Mouse (Mus musculus) retina, postnatal 7 days (tissue): ENCODE results near the gene Atf3.
A peak's percentile ranks its signal among the peaks of the same experiment; 100 is the strongest.

Experiments used
- DNase-seq: peaks from one replicate; pipeline ENCODE4 v3.0.0-alpha.2; 2012; ENCODE audit warnings: low read depth, low spot score

The Atf3 gene

DNA sequence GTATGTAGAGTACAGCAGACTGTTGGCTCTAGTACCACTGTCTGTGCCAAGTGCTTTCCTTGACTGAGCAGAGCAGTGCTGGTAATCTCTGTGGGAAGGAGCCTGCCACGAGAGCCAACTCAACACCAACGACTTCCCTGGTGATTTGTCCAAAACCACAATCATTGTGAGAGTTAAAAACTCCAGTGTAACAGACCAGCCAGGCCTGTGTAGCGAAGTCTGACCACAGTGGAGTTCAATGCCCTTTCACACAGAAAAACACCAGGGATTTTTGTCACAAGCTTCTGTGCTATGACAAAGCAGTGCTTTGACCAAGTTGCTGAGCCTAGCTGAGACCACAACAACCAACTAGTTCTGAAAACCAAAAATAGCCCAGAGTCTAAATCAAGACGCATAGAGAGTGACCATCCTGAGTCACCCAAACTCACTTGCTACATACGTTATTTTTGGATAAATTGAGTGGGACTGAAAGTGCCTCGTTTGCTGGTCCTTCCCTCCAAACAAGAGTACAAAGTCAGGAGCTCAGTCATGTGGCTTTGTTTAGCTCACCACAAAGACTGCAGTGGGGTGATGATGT is 12.6 kb upstream of the Atf3 start:
- DNase-seq: no peak

DNA sequence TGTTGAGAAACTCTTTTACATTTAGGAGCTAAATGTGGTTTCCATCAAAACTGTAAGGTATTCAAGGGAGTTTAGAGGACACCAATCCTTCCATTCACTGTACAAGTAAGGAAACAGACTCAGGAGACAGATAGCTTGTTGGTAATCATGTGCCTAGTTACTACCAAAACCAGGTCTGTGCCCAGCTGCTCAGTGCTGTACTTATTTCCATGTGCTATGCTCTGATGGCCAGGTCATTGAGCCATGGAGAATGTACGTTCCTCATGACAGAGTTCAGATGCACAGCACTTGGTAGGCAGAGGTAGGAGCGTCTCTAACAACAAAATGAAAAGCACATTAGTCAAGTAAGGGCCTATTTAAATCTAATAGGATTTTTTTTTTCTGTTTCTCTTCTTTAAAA is 8.7 kb upstream of the Atf3 start:
- DNase-seq: no peak

DNA sequence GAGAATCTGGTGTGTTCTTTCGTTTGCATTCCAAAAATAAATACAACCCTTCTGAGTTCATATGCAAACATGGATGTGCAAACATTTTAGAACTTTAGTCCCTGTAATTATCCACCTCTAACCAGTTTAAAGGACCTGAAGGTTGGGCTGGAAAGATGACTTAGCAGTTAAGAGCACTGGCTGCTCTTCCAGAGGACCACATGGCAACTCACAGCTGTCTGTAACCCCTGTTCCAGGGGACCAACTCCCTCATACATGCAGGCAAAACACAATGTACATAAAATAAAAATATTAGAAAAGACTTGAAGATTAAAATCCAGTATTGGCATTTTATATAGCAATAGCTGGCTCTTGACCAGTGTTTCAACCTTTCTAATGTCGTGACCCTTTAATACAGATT is 7.9 kb upstream of the Atf3 start:
- no peak for DNase-seq

DNA sequence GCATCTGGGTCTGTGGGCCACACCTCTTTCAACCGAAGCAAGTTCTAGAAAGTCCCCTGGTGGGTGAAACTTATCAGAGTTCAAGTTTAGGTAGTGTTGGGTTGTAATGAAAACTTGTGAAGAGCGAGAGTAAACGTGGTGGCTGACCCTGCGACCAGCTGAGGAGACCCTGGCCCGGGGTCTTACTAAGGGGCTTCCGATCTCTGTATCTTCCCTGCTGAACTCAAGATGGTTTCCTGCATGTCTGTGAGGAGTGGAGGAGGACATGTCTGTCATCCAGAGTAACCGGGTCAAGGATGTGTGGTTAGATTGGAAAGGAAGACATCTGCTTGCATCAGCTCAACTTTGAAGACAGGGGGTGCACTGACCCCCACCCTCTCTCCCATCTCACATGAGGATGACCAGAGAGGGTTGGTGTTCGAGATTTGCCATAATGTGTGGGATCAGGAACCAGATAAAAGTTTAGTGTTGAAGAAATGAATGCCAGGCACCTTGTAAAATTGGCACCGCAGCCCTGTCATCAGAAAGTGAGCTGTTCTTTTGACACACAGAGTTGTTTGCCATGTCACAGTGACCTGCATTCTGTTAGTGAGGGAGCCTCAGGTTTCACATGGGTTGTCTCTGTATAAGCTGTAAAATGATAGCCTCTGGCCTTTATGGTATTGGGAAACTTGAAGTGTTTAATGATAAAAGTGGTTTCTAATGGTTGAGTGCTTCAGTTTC is 7.3 kb upstream of the Atf3 start:
- DNase-seq: no peak

DNA sequence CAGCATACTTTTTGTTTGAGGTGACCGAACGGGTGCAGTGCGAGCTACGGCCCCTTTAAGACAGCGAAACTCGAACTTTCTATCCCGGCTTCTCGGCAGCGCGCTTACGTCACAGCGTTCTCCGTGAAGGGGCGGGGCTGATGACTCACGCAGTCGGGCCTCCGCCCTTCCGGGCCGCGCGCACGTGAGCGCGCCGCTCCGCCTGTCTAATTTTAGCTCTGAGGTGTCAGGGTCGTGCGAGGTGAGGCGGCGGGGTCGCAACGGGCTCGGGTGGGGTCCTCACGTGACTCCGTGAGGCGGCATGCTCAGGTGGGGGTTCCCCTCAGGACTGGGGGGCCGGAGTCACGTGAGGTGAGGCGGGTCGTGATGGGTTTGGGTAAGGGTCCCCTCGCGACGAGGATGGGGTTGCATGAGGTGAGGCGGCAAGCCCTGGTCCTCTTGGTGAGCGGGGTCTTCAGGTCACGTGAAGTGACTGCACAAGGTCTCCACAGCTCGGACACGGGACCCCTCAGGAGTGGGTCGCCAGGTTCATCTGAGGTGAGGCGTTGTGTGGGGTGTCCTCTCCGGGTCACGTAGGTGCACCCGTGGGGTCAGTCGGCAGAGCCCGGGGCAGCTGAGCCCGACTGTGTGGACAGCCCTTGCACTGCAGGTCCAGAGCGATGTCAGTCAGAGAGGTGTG is 6.6 kb upstream of the Atf3 start:
- DNase-seq: peak; percentile 87

DNA sequence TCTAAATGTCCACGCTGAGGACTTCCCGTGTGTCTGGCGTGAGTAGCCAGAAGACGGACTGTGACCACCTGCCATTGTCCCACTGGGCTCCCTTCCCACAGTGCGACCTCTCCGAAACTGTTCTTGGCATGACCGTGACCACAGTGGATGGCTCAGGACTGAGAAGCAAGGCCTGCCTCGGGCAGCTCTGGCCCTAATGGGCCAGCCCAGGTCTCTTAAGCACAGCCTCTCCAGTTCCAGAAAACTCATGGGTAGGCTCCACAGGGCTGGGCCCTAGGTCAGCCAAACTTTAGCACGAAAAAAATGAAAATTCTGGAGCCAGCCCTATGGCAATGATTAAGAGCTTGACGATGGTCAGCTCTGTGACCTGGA is 6.1 kb upstream of the Atf3 start:
- no peak for DNase-seq

DNA sequence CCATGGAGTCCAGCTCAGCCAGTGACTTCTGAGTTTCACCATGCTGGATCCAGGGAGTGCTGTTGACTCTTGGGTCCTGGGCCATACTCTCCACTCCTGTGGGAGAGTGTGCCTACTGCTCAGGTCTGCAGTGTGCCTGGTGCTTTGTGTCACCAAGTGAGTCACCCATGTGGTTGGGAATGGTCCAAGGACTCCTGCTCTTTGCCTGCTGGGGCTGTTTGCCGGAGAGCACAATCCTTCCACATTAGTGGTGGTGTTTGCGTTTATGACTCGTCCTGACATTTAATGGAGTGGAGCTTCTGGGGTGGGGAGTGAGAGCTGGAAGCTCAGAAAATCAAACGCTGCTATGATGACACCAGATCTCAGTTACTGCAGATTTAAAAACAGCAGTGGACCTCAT is 4.2 kb upstream of the Atf3 start:
- DNase-seq: no peak

DNA sequence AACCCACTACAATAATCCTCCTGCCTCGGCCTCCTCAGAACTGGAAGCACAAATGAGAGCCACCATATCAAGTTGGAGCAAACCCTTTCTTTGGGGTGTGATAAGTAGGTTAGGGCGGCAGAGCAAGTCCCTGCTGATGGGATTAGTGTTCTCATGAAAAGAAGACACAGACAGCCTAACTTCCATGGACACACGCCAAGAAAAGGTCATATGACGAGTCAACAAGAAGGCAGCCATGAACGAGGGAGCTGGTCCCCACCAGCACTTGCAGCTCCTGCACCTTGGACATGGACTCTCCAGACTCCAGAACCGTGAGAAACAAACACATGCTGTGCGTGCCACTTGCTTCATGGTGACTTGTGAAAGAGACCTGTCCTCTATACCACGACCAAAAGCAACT is 2.7 kb upstream of the Atf3 start:
- no peak for DNase-seq

DNA sequence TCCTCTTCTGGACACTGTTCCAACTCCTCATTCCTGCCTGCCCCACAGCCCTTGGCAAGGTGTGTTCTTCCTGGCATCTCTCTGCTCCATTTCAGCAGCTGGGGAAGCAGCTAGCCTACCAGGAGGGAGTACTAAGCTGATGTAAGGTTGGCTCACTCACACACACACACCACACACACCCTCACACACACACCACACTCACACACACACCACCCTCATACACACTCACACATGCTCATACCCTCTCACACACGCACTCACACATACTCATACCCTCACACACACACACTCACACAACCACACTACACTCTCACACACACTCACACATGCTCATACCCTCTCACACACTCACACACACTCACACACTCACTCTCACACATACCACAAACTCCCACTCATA is 1.9 kb upstream of the Atf3 start:
- no peak for DNase-seq

DNA sequence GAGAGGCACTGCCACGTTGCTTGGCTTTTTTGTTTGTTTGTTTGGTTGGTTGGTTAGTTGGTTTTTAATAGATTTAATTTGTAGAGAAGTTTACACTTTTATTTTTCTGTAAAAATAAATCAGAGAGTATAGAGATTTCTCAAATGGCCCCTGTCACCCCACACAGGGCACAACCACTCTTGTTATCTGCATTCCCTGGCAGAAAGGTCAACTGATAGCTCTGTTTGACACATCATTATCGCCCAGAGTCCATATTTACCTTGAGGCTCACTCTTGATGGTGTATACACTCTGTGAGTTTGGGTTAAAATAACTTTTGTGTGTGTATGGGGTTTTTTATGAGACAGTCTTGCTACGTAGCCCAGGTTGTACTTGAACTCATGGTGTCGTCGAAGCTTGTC is 744 bp upstream of the Atf3 start:
- no peak for DNase-seq

DNA sequence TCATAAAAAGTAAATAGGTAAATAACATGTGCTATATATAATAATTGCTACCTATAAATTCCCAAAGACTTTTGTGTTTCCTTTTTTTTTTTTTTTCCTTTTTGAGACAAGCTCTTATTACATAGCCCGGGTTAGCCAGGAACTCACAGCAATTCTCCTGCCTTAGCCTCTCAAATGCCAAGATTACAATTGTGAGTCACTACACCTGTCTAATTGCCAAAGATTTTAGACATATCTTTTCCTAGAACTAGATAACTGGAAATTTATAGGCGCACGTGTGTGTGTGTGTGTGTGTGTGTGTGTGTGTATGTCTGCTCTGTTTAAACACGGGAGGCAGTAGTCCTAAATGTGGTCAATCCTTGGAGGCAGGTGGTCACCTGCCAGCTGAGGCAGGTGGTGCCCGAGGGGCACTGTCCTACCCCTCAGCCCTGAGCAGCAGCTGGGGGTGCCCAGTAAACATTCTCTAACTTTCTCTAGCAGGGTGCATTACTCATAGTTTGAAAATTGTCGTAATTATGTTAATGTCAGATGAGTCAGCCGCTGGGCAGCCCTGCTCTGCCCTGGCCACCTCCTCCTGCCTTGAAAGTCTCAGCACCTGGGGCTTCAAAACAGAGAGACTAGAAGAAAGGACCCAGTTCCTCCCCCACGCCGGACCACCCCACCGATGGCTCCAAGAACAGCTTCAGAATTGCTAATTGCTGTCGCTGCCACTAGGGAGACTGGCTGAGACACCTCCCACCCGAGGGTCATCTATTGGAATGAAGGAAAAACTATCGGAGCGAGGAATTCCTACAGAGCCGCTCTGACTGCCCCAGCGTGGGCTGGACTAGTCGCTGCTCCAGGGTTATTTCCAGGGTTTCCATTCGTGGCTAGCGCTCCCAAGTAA is 1.8 kb downstream of the Atf3 start:
- no peak for DNase-seq

DNA sequence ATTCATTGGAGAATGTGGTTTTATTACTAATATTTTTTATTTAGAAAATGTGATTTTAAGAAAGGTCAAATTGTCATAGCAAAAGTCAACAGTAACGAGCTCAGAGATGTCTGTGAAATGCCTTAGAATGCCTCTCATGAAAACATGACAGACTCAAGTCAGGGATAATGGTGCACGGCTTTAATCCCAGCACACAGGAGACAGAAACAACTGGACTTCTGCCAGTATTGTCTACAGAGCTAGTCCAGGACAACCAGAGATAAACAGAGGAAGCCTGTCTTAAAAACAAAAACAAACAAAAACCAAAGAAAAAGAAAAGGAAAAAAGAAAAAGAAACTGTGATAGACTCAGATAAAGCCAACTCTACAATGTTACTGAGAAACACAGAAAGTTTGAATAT is 6.7 kb downstream of the Atf3 start:
- no peak for DNase-seq

DNA sequence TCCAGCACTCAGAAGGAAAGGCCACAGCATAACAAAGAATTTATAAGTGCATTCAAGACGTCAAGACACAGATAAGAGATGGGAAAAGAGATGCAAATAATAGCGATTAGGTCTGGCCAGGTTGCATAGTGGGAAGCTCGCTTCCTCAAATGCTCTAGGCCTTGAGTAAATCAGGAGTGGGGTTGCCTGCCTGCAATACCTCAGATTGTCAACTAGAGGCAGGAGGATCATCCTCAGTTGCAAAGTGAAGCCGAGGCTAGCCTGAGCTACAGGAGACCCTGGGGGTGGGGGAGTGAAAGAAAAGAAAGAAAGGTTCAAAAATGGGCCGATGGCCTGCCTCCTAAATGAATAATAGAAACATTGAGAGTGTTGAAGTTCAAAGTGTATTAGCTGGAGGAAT is 12.0 kb downstream of the Atf3 start:
- no peak for DNase-seq

DNA sequence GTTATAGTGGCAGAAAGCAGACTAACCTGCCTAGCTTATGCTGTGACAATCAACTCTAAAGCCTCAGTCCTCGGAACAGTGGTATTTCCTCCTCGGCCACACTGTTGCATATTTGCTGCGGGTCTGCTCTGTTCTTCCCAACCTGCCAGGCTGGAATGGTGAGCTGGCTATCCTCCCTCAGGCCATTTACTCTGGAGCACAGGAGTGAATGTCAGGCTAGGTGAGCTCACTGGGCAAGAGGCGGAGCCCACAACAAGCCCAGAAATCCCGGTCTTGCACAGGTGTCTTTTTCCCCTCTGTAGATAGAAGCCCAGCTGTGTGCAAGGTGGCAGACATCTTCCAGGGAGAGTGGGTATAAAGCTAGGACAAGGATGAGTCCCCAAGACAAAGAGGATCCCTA is 13.0 kb downstream of the Atf3 start:
- no peak for DNase-seq

DNA sequence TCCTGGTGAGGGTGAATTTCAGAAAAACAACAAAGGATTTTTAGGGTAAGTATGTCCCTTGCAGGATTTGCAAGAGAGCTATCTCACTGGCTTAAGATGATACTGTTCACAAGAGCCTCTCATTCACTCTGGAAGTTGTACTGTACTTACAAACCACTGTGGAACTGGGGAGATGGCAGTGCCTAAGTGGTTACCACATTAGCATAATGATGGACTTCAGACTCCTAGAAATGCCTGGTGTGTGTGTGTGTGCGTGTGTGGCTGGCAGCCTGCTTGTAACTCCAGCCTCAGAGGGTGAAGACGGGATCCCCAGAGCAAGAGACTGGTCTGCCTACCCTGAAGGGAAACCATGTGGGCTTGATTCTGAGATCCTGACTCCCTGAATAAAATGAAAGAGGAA is 14.3 kb downstream of the Atf3 start:
- DNase-seq: no peak

DNA sequence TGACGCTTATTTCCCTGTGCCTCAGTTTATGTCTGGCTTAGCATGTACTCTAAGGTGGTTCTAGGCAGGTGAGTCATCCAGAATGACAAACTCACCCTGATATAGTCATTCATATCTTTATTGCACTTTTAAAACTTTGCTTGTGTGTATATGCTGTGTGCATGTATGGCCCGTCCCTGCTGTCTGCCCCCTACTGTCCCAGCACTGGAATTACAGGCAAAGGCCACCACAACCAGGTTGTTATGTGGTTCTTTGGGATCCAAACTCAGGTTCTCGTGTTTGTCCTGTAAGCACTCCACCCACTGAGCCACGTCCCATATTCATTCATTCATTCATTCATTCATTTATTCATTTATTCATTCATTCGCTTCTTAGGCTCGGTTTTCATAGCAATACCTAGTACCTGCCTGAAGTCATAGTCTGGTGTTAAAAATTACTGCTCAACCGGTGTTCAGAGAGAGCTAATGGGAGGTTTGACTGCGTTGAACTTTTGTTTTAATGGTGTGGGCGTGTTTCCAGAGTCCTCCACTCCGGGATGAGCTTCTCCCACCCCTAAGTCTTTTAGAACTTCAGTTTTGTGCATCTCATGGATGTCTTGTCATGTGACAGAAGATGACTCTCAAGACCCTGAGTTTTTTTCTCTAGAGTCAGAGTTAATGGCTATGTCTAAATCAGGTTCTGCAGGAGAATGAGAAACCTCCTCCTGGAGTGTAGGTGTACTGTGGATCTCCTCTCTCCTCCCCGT is 15.5 kb downstream of the Atf3 start:
- DNase-seq: no peak

DNA sequence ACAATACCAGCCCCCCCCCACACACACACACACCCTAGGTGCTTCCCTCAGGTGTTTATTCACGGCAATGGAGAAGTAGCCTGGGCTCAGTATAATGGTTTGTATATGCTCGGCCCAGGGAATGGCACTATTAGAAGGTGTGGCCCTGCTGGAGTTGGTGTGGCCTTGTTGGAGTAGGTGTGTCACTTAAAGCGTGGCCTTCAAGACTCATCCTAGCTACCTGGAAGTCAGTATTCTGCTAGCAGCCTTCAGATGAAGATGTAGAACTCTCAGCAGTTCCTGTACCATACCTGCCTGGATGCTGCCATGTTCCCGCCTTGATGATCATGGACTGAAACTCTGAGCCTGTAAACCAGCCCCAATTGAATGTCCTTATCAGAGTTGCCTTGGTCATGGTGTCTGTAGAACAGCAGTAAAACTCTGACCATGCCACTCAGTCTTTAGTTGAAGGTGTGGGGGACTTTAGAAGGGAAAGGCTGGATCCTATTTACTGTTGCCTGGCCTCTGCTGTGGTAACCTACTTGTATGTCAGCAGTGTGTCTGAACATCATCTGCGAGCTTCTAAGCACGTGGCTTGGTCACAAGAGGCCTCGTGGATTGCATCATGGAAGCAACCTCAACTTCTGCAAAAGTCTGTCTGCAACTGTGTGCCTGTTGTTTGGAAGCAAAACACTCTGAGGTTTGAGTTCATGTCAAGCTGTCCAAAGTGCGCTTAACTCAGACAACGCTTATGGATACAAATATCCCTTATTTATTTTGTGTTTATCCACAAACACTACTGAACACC is 16.8 kb downstream of the Atf3 start:
- DNase-seq: no peak

DNA sequence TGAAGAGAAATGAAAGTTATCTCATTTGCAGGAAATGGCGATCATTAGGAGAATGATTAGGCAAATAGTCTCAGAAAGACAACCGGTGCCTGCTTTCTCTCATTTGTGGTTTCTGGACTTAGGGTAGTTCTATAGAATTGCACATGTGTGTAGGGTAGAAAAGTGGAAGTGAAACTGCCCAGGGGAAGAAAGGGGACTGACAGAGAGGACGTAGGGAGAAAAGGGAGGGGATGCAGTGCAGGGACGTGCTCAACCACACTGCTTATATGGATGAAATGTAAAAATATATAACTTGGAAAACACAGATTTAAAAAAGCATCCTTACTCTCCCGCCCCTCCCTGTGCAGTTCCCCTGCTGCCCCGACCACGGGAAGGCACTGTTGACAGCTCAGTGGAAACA is 19.9 kb downstream of the Atf3 start:
- DNase-seq: no peak

DNA sequence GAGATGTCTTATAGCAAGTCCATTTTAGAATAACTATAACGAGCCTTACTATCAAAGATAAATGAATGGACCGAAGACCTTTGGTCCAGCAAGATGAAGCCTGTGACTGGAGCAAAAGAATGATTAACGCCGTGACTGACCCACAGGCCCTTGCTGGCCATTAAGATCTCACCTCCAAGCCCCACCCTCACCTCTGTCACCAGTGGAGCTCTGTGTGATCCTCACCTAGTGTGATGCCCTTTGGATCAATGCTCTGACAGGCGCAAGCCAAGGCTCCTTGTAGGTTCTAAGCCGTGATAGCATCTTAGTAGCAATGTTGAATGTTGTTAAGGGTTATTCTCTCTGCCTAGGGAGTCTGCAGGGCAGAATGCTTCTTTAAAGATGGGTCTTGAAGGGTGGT is 21.8 kb downstream of the Atf3 start:
- no peak for DNase-seq

DNA sequence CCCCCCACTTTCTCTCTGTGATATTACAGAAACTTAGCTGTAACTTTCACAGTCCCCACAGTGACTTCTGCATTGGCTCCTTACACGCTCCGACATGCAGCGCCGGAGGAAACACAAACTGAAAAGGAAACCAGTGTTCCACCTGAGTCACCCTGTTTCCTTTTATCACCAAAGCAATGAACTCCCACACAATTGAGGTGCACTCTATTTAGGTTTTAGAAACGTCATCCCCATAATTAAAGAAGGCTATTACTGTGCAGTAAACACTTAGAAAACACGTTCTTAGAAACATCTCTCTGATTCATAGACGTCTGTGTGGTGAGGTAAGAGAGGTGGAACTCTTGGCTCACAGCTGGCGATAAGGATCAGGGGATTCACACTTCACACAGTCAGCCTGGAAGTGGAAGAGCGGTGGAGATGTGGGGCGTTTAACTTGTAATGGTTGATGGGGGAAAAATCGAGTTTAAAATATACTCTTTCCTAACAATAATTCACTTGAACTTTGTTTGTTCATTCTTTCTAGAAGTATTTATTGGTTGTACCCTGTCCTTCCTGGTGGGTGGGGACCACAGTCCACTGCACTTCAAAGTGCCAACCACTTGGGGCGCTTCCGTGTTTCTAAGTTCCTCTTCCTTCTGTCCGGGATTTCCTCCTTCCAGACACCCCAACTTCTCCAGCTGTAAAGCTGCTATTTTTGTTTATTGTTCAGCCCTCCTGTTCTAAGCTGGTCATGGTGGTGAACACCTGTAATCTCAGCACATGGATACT is 24.0 kb downstream of the Atf3 start:
- no peak for DNase-seq
